Mouse (Mus musculus) testis, adult 2 months (tissue): Measurements from ENCODE around the gene Dlec1. TPM values are rescaled to one million over a fixed set of nuclear protein-coding genes. Genes with fewer than 3 reads are reported as not detected.

Experiments used
- H3K27ac ChIP-seq: fragments of 200-500 bp; 2 replicates; pipeline ENCODE4 v1.5.1; 2012; ENCODE audit warnings: low read depth, low read length; ENCODE audit not compliant: control insufficient read depth, insufficient read depth
- H3K27me3 ChIP-seq: fragments of 200-500 bp; 2 replicates; pipeline ENCODE4 v1.6.1; 2012; ENCODE audit warnings: mild to moderate bottlenecking, low read length, moderate library complexity; ENCODE audit not compliant: control insufficient read depth, insufficient read depth
- H3K36me3 ChIP-seq: fragments of 200-500 bp; 2 replicates; pipeline ENCODE4 v1.6.1; 2012; ENCODE audit warnings: mild to moderate bottlenecking, low read length; ENCODE audit not compliant: control insufficient read depth, insufficient read depth
- H3K4me1 ChIP-seq: fragments of 200-500 bp; 2 replicates; pipeline ENCODE4 v1.6.1; 2012; ENCODE audit warnings: low read length; ENCODE audit not compliant: control insufficient read depth, insufficient read depth
- H3K4me3 ChIP-seq: fragments of 200-500 bp; 2 replicates; pipeline ENCODE4 v1.5.1; 2012; ENCODE audit warnings: low read depth, mild to moderate bottlenecking, low read length, moderate library complexity, mixed read lengths; ENCODE audit not compliant: control insufficient read depth
- CTCF ChIP-seq: fragments of 200-500 bp; IDR thresholded peaks from 2 replicates; pipeline ENCODE4 v1.5.1; 2012; ENCODE audit warnings: low read depth, mild to moderate bottlenecking, inconsistent platforms, low read length, moderate library complexity; ENCODE audit not compliant: control insufficient read depth, insufficient read depth, insufficient replicate concordance
- POLR2A ChIP-seq: fragments of 200-500 bp; IDR thresholded peaks from 2 replicates; pipeline ENCODE4 v1.6.1; 2012; ENCODE audit warnings: low read depth, mild to moderate bottlenecking, inconsistent platforms, low read length, moderate library complexity; ENCODE audit not compliant: control insufficient read depth
- polyA plus RNA-seq: library from polyadenylated mRNA; depleted of rRNA; stranded (reverse); fragments of >200 nt; gene quantifications from 2 replicates; pipeline ENCODE4 v1.2.3, GENCODE M21; 2012; rRNA removed

Dlec1 gene
- polyA plus RNA-seq, 1 experiment: 26.2 TPM

- Histone ChIP-seq H3K36me3 (no peaks in the 10 kb centered on the region), H3K4me3 (peak overlapping the region; percentile 66), H3K27me3 (no peaks in the 10 kb centered on the region), H3K27ac (no peak overlapping the region), H3K4me1 (peaks cover 3% of the 10 kb centered on the region; the same call in 1 of the 2 replicates)
- TF ChIP-seq POLR2A (no peak), CTCF (peak; percentile 88; the same call in 1 of the 2 replicates)
Measured at GRCm38 (mm10) chr9:119192202-119192990, 90.1 kb downstream of the Dlec1 start.

Other genes with a start within 250 kb of the Dlec1 start
- 7.8 and 8.1 TPM in 2 replicates for gene Ctdspl, start 176.0 kb upstream of the Dlec1 start, polyA plus RNA-seq
- gene Vill, start 49.7 kb upstream of the Dlec1 start, polyA plus RNA-seq: 8.7 and 11.4 TPM in 2 replicates
- gene Plcd1, start 9.0 kb upstream of the Dlec1 start, polyA plus RNA-seq: 13.4 and 13.9 TPM in 2 replicates
- 1.0 TPM in 2 replicates for gene Acaa1b, start 54.6 kb downstream of the Dlec1 start, polyA plus RNA-seq
- not detected in 2 replicates for gene Gm47289, start 56.7 kb downstream of the Dlec1 start, polyA plus RNA-seq
- gene Slc22a13, start 106.6 kb downstream of the Dlec1 start, polyA plus RNA-seq: 0.07 TPM in 1 of 2 replicates, not detected in the other
- gene Oxsr1, start 219.9 kb downstream of the Dlec1 start, polyA plus RNA-seq: 6.6 and 6.9 TPM in 2 replicates
- 13.7 and 15.6 TPM in 2 replicates for gene Acaa1a, start 237.2 kb downstream of the Dlec1 start, polyA plus RNA-seq
- gene Myd88, start 238.9 kb downstream of the Dlec1 start, polyA plus RNA-seq: 13.0 and 14.8 TPM in 2 replicates